Mouse (Mus musculus): ENCODE measurements around the gene Usp29. TPM values are rescaled to one million over a fixed set of nuclear protein-coding genes. Genes with fewer than 3 reads are reported as not detected.
"Not testable (repeated sequence)": the region's sequence is repeated elsewhere in the genome, so short reads cannot be mapped to it uniquely, and the experiment has no call there.

Gene Usp29
- polyA plus RNA-seq, 1 experiment, result 0.02 TPM

DNA sequence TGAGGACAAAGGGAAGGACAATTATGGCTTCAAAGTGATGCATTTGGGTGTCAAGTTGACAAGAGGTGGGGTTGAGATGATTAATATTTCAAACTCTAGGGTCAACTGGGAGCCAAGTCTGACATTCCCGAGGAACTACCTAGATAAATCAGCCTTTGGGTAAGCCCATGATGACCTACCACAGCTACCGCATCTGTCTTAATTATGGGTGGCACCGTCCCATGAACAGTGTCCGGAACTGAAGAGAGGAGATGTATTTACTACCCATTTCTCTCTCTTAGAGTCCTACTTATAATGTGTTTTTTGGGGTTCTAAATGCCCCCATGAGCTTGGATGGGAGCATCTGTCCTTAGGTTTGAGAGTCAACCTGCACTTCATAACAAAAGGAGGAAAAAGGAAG lies 226.2 kb downstream of the Usp29 start:
- no peaks in the 10 kb centered on the region for H3K4me1 ChIP-seq (ENCODE audit: control insufficient read depth)
- no peaks in the 10 kb centered on the region for H3K27me3 ChIP-seq (ENCODE audit: control insufficient read depth)
- TF ChIP-seq TAL1 (IDR thresholded peaks at IDR 0.05; ENCODE audit: low read length) (no peak), GATA1 (IDR thresholded peaks at IDR 0.05; ENCODE audit: low read length) (no peak)
- peaks cover 7% of the 10 kb centered on the region; the same call in 1 of the 2 replicates for H3K9me3 ChIP-seq (ENCODE audit: control insufficient read depth, low read length)
- H3K4me3 ChIP-seq (replicated peaks), result no peak overlapping the region
- no peaks in the 10 kb centered on the region for H3K36me3 ChIP-seq (ENCODE audit: control insufficient read depth)

- TF ChIP-seq GATA1 (IDR thresholded peaks at IDR 0.05; ENCODE audit: low read length) (no peak), TAL1 (IDR thresholded peaks at IDR 0.05; ENCODE audit: low read length) (no peak)
Observed at GRCm38 (mm10) chr7:6958574-6958973, 228.2 kb downstream of the Usp29 start.

GRCm38 (mm10) chr7:6973566-6973965 lies 243.2 kb downstream of the Usp29 start:
- Histone ChIP-seq H3K4me3 (replicated peaks) (no peak overlapping the region), H3K27me3 (ENCODE audit: control insufficient read depth) (no peaks in the 10 kb centered on the region), H3K4me1 (ENCODE audit: control insufficient read depth) (no peaks in the 10 kb centered on the region), H3K9me3 (ENCODE audit: control insufficient read depth, low read length) (peaks cover 11% of the 10 kb centered on the region), H3K36me3 (ENCODE audit: control insufficient read depth) (no peaks in the 10 kb centered on the region)
- TF ChIP-seq GATA1 (IDR thresholded peaks at IDR 0.05; ENCODE audit: low read length) (no peak), TAL1 (IDR thresholded peaks at IDR 0.05; ENCODE audit: low read length) (no peak)

More at GRCm38 (mm10) chr7:6958574-6958973, 228.2 kb downstream of the Usp29 start:
- Histone ChIP-seq H3K4me1 (ENCODE audit: control insufficient read depth) (no peaks in the 10 kb centered on the region), H3K36me3 (ENCODE audit: control insufficient read depth) (no peaks in the 10 kb centered on the region), H3K27me3 (ENCODE audit: control insufficient read depth) (no peaks in the 10 kb centered on the region), H3K9me3 (ENCODE audit: control insufficient read depth, low read length) (peaks cover 5% of the 10 kb centered on the region; the same call in 1 of the 2 replicates), H3K4me3 (replicated peaks) (no peak overlapping the region)

- Histone ChIP-seq H3K4me1 (ENCODE audit: control insufficient read depth) (no peaks in the 10 kb centered on the region), H3K36me3 (ENCODE audit: control insufficient read depth) (no peaks in the 10 kb centered on the region), H3K27me3 (ENCODE audit: control insufficient read depth) (no peaks in the 10 kb centered on the region), H3K9me3 (ENCODE audit: control insufficient read depth, low read length) (peaks cover 14% of the 10 kb centered on the region), H3K4me3 (replicated peaks) (no peak overlapping the region)
- TF ChIP-seq GATA1 (IDR thresholded peaks at IDR 0.05; ENCODE audit: low read length), result no peak
- TF ChIP-seq TAL1 (IDR thresholded peaks at IDR 0.05; ENCODE audit: low read length), result no peak
Observed at GRCm38 (mm10) chr7:6976890-6977289, 246.5 kb downstream of the Usp29 start.

- H3K27me3 ChIP-seq (ENCODE audit: control insufficient read depth); H3K9me3 ChIP-seq (ENCODE audit: control insufficient read depth, low read length); H3K36me3 ChIP-seq (ENCODE audit: control insufficient read depth); H3K4me1 ChIP-seq (ENCODE audit: control insufficient read depth); H3K4me3 ChIP-seq (replicated peaks): not testable (repeated sequence)
Observed at GRCm38 (mm10) chr7:6995251-6995650, 264.9 kb downstream of the Usp29 start, which contains the start of gene Aurkc. TSS of gene Aurkc (plus strand) at chr7:6995300.

DNA sequence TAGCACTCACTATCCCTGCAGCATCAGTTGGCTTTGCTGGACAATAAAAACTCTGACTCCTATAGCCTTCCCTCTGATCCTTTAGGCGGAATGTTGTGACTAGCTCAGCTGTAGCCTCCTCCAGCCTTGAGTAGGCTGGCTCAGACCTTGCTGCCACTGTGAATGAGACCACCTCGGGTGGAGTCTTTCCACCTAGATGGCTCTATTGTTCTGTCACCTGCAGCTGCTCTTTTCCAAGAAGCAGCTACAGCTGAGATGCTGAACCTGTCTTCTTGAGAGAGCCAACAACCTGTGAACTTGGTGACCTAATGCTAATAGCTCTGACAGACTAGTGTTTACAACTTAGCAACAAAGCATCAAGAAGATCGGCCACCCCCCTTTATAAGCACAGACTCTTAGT lies 268.5 kb downstream of the Usp29 start:
- not testable (repeated sequence) for H3K36me3 ChIP-seq (ENCODE audit: control insufficient read depth); H3K4me1 ChIP-seq (ENCODE audit: control insufficient read depth); H3K4me3 ChIP-seq (replicated peaks); H3K9me3 ChIP-seq (ENCODE audit: control insufficient read depth, low read length); H3K27me3 ChIP-seq (ENCODE audit: control insufficient read depth)

DNA sequence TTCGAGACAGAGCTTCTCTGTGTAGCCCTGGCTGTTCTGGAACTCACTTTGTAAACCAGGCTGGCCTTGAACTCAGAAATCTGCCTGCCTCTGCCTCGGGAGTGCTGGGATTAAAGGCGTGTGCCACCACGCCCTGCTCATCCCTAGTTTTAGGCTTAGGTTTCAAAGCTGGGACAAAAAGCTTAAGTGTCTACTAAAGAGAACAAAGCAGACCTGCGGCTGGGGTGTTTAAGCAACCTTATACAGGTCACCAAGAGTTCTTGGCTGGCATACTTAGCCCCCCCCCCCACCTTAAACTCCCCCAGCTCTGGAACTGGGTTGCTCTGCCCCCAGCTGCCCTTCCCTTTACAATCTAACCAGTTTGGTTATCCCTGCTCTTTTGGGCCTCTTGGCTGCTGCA lies 275.1 kb downstream of the Usp29 start:
- not testable (repeated sequence) for H3K27me3 ChIP-seq (ENCODE audit: control insufficient read depth); H3K4me3 ChIP-seq (replicated peaks); H3K4me1 ChIP-seq (ENCODE audit: control insufficient read depth); H3K9me3 ChIP-seq (ENCODE audit: control insufficient read depth, low read length); H3K36me3 ChIP-seq (ENCODE audit: control insufficient read depth)

Other genes starting within 250 kb of the Usp29 start
- not detected in 2 replicates for gene Olfr5, start 243.6 kb upstream of the Usp29 start, polyA plus RNA-seq (2012)
- not detected in 2 replicates for gene Olfr1347, start 230.8 kb upstream of the Usp29 start, polyA plus RNA-seq (2012)
- gene Olfr1348, start 221.8 kb upstream of the Usp29 start, polyA plus RNA-seq (2012), result not detected in 2 replicates
- gene Olfr1349, start 207.6 kb upstream of the Usp29 start, polyA plus RNA-seq (2012), result not detected in 2 replicates
- not detected in 2 replicates for gene Olfr1350, start 165.7 kb upstream of the Usp29 start, polyA plus RNA-seq (2012)
- not detected in 2 replicates for gene Zim1, start 34.1 kb upstream of the Usp29 start, polyA plus RNA-seq (2012)
- gene Peg3, start 147 bp upstream of the Usp29 start, polyA plus RNA-seq (2012), result 0.13 and 0.17 TPM in 2 replicates

All from erythroblast, embryonic 14.5 days (primary cell).